Mouse (Mus musculus) C2C12 (cell line): ENCODE measurements at regions not wholly inside any gene's neighbourhood (a gene's known extent, or its start where the extent isn't known, plus 50 kb on each side); places are given as distances from the start of the nearest gene placed in this dataset.

ENCODE experiments used
- CTCF ChIP-seq: IDR thresholded peaks from one replicate; pipeline ENCODE4 v1.5.1; 2011; ENCODE audit not compliant: control insufficient read depth, insufficient read depth, insufficient read length
- MAX ChIP-seq: IDR thresholded peaks from one replicate; pipeline ENCODE4 v1.6.1; 2011; ENCODE audit warnings: mild to moderate bottlenecking, control low read depth

DNA sequence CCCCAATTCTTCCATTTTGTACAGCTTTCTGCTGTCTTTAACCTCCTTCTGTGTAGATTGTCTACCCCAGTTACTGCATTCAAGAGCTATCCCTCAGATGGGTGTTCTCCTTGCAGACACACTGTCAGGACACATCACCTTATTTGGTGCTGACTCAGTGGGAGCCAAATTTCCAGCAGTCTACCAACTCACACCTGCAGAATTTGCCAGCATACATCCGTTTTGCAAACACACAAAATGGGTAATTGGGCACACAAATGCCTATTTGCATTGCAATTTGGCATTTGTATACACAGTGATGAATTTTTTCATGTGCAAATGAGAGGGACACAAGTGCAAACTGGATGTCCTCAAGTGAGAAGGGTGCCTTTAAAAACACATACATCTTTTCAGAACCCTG is 649.5 kb downstream of the Bcl11a start:
- TF ChIP-seq CTCF = no peak
- no peak for TF ChIP-seq MAX
